Mouse (Mus musculus) cerebellum, adult 9-10 months (tissue): ENCODE measurements around the gene Ube2v1.
"Not testable (repeated sequence)": the region's sequence is repeated elsewhere in the genome, so short reads cannot be mapped to it uniquely, and the experiment has no call there.

ENCODE experiments used
- DNase-seq: peaks from one replicate; pipeline ENCODE4 v3.0.0; 2022

Ube2v1 gene

DNA sequence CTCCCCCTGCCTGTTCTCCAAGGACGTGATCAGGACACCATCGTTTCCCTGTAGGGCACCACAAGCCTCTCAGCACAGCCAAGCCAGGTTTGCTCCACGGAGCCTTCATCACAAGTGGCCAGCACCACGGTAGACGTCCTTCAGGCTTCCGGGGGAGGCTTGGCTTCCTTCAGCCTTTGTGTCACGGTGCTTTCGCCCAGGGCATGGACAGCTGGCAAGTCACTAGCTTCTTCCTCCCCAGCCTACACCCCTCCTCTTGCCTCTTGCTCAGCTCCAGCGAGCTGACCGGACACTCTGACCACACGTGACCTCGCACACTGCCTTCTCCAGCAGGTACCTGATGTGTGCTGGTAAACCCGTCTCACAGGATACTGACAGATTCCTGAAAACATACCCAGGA is 9.5 kb downstream of the Ube2v1 start:
- DNase-seq: peak; percentile 62

- DNase-seq: no peak
Measured at GRCm38 (mm10) chr2:167621255-167622087, 10.4 kb downstream of the Ube2v1 start.

- no peak for DNase-seq
Measured at GRCm38 (mm10) chr2:167617472-167617871, 14.4 kb downstream of the Ube2v1 start.

DNA sequence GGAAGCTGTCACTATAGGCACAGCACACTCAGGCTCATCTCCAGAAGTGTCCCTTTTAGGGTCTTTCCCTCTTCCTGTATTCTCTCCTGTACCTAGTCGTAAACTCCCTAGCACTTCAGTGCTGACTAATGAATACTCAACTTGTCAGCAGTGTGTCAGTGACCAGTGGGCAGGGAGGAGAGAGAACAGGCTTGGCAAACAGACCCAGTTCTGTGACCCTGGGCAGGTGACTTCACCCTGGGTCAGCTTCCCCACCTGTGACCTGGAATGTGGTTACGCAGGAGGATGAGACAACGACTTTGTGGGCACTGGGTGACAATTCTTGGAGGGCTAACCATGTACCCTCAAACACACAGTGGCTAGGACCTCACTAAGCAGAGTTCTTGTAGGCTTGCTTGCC is 14.9 kb downstream of the Ube2v1 start:
- DNase-seq: no peak

GRCm38 (mm10) chr2:167613335-167613734 is 18.6 kb downstream of the Ube2v1 start:
- DNase-seq: not testable (repeated sequence)

DNA sequence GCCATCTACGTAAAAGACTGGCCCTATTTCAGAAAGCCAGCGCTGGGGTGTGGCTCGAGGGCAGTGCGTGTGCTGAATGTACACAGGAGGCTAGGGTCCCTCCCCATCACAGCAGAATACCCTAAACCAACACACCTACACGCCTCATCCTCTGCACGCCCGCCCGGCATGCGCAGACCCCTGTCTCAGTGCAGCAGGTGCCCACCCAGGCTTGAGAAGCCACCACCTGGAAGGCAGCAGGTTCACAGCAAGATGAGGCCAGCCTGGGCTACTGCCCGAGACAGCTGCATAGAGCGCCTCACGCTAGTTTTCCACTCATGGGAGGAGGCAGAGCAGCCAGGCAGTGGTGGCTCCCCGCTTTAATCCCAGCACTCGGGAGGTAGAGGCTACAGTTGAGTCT is 19.8 kb downstream of the Ube2v1 start:
- DNase-seq: no peak

- DNase-seq: no peak
Measured at GRCm38 (mm10) chr2:167611287-167611686, 20.6 kb downstream of the Ube2v1 start.

DNA sequence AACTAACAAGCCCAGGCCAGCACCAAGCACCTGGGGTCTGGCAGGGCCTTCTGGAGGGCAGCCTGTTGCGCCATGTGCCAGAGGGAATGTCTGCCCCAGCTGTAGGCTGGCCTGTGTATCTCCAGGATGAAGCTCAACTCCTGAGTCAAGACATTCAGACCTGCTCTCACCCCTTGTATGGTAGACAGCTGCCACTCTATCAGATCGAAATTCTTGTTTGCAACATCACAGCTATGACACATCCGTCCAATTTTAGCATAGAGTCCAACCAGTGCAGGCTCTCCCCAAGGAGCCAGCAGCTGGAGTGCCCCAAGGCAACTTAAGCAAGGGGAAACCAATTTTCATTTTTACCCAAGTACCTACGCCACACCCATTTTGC is 25.2 kb downstream of the Ube2v1 start:
- DNase-seq: no peak

DNA sequence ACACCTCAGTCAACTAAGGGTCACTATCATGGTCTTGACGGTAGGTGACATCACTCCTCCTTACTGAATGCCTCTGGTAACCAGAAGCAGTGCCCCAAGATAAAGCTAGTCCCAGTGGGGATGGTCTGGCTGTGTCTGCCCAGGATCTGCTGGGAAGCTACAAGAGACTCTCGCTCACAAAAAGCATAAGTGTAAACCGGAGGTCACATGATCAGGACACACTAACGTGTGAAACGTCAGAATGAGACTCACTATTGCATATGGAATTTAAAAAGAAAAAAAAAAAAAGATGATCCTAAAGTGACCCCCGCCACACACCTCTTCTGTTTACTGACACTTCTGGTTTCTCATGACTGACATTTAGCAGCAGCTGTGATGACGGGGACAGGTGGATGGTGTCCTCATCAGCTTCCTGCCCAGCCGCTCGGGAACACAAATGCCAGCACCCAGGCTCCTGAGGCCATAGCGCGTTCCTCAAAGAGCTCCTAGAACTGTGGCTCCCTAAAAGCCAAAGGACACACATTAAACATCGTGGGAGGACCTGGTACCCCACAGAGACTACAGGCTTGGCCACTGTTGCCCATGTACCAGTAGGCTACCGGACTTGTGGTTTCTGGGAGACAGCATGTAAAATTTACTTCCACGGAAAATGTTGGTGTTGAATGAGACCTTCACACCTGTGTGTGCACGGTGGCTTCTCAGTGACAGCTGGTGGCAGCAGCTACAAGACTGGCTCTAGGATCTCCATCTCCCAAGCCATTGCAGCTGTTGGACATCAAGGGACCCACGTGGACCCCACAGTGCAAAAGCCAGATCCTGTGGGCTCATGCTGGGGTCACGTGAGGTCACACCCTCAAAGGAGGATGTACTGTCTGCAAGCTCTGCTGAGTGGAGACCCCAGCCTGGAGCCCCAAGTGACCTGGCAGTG is 25.8 kb downstream of the Ube2v1 start:
- no peak for DNase-seq

DNA sequence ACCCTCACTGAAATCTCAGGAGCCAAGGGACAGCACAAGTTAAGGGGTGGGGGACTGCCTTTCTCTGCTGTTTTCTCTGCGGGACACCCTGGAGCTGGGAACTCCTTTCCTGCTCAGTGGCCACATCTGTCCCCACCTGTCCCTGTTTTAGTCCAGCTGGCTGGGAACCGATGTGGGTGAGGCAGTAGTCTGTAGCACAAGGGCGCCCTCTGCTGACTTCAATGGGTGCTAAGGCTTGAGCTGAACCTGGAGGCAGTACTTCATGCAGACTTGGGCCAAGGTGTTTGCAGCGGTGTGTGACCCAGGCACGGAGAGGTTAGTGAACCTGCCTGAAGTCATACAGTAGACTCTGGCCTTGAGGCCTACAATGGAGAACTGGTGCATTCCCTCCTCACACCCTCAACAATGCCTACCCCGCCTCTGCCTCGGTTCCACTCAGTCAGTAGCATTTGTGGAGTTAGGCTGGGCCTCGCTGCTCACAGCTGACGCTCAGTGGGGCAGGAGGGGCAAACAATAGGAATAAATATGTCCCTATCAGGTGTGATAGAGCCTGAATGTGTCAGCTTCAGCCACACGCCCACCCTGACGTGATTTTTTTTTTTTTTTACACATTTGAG is 26.6 kb downstream of the Ube2v1 start:
- peak; percentile 78 for DNase-seq

DNA sequence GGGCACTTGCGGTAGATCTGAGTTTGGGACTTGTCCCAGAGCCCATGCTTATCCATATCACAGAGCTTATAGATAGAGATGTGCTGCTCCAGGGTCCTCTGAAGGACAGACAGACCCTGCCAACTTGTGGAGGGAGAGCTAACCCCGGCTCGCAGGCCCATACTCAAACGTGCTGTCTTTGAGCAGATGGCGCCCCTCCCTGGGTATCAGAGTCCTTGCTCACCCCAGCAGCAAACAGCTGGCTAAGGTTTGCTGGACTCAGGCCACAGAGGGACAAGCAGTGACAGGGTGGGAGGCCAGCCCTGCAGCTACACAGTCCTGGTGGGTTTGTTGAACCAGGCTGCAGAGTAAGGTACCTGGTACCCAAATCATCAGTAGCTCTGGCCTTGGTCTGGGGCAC is 28.9 kb downstream of the Ube2v1 start:
- no peak for DNase-seq

GRCm38 (mm10) chr2:167602364-167602763 is 29.5 kb downstream of the Ube2v1 start:
- DNase-seq: no peak

DNA sequence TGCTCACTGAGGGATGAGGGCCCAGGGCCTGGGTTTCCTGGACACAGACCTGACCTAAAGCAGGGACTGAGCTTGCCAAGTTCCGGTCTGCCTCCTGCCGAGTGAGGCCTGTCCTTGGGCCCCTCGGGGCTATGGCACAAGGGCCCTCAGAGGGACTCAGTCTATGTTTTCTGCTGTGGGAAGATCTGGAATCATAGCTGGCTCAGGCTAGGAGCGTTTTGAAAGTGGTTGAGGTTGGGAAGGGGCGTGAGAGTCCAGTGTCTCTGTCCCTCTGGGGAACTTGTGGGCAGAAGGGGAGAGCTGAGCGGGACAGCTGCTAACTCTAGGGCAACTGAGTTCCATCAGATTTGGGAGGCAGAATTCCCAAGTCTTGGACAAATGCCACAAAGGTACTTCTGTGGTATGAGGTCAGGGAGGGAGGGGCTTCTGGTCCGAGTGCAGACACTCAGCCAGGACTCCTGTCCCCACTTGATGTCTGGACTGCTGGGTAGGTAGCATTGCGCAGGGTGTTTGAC is 31.4 kb downstream of the Ube2v1 start:
- no peak for DNase-seq

DNA sequence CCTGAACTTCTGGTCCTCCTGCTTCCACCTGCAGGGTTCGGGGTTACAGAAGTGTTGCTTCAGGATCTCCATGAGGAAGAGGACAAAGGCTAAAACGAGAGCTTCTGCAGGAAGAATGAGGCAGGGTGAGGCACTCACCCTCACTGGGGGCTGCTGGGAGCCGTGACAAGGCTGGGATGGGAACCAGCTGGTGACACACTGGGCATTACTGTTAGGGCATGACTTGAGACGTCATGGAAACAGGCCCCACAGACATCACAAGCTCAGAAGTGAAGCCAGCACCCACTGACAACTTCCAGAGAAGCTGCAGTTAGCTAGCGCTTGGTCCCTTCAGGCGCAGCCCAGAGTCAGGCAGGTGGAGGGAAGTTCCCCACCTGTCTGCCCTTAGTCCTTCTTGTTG is 32.0 kb downstream of the Ube2v1 start:
- DNase-seq: no peak

DNA sequence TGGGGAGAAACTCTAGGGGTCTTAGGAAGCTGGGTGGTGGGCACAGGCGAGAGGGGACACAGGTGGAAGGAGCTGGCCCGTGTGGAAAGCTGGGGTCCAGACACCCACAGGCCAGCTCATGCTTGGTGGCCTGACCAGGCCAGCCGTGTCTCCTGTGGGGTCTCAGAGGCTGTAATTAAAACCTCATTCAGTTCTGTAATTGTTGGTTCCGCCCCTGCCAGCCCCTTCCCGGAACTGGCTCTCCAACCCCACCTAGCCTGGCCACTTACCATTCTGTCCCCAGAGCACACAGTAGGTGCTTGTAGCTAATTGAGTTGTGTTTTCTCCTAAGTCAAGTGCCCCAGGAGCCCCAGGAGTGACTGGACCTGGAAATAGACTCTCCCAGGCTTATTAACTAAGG is 32.7 kb downstream of the Ube2v1 start:
- DNase-seq: no peak

GRCm38 (mm10) chr2:167597492-167598186 is 34.3 kb downstream of the Ube2v1 start:
- DNase-seq: no peak

- no peak for DNase-seq
Measured at GRCm38 (mm10) chr2:167596726-167597491, 35.0 kb downstream of the Ube2v1 start.

- DNase-seq: no peak
Measured at GRCm38 (mm10) chr2:167596262-167596661, 35.6 kb downstream of the Ube2v1 start.

GRCm38 (mm10) chr2:167595761-167596171 is 36.1 kb downstream of the Ube2v1 start:
- no peak for DNase-seq

DNA sequence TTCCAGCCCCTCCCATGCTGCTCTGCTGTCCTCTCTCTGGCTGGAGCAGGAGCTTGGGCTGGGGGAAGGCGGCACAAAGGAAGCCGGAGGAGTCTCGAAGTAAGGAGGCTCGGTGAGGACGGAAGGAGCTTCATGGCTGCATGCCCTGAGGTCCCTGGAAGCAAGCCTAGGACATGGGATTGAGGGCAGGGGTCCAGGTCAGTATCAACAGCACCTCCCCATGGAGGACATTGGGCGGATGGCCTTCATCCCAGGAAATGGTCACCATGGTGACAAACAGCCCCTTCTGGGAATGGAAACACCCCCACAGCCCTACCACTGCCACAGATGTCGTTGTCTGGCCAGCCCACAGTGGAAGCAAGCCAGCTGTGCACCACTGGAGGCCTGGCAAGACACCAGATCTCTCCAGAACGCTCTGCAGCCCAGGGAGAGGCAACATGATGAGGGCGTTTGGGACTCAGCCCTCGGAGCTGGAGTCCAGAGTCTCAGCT is 37.4 kb downstream of the Ube2v1 start:
- DNase-seq: no peak

DNA sequence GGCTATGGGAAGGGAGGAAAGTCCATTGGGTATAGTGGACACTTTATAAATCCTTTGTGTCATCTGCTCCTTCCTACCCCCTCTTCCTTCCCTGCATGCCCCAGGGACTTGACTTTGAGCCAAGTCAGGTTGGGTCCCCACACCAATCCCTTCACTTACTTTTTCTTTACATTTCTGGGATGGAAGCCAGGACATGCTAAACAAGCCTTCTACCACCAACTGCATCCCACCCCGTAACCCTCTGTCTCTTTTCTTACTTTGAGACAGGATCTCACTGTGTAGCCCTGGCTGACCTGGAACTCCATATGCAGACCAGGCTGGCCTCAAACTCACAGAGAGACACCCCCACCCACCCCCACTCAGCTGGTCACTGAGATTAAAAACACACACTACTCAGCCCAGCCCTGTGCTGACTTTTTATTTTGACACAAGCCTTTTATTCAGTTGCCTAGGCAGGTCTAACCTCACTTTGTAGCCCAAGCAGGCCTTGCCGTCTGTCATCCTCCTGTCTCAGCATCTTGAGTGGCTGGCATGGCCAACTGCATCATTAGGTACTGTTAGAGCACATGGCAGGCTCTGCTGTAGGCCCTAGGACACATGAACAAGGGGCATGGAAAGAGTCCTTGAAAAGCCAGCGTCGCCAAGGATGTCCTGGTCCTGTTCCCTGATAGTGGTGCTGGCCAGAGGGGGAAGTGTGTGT is 38.2 kb downstream of the Ube2v1 start:
- DNase-seq: no peak
